Mouse (Mus musculus) ES-Bruce4 (cell line): ENCODE results near the gene Lrrc3c. TPM values are rescaled to one million over a fixed set of nuclear protein-coding genes. Genes with fewer than 3 reads are reported as not detected.
A peak's percentile ranks its signal among the peaks of the same experiment; 100 is the strongest.

Experiments used
- H3K27ac ChIP-seq: 2 replicates; pipeline ENCODE4 v1.5.1; 2012; ENCODE audit warnings: low read length, inconsistent platforms; ENCODE audit not compliant: insufficient read depth
- H3K27me3 ChIP-seq: 2 replicates; pipeline ENCODE4 v1.6.1; 2012; ENCODE audit warnings: mild to moderate bottlenecking, low read length, inconsistent platforms; ENCODE audit not compliant: control insufficient read depth, poor library complexity, insufficient read depth, severe bottlenecking
- H3K36me3 ChIP-seq: 2 replicates; pipeline ENCODE4 v1.6.1; 2012; ENCODE audit warnings: inconsistent platforms, mild to moderate bottlenecking, low read length, moderate library complexity; ENCODE audit not compliant: control insufficient read depth, poor library complexity, insufficient read depth, severe bottlenecking
- H3K4me1 ChIP-seq: one replicate; pipeline ENCODE4 v1.8.1; 2011; ENCODE audit warnings: low read length; ENCODE audit not compliant: control insufficient read depth, insufficient read depth
- H3K4me3 ChIP-seq: 2 replicates; pipeline ENCODE4 v1.5.1; 2011; ENCODE audit warnings: low read depth, mild to moderate bottlenecking, low read length
- H3K9ac ChIP-seq: 2 replicates; pipeline ENCODE4 v1.6.1; 2012; ENCODE audit warnings: low read depth, mild to moderate bottlenecking, inconsistent platforms; ENCODE audit not compliant: poor library complexity, severe bottlenecking
- H3K9me3 ChIP-seq: replicated peaks from 2 replicates; pipeline ENCODE4 v1.6.1; 2012; ENCODE audit warnings: mild to moderate bottlenecking, low read length, inconsistent platforms; ENCODE audit not compliant: control insufficient read depth, poor library complexity, insufficient read depth, severe bottlenecking
- CTCF ChIP-seq: IDR thresholded peaks from one replicate; pipeline ENCODE4 v1.8.1; 2011; ENCODE audit warnings: low read depth, low read length
- EP300 ChIP-seq: IDR thresholded peaks from 2 replicates; pipeline ENCODE4 v1.6.1; 2011; ENCODE audit warnings: low read depth, low read length; ENCODE audit not compliant: insufficient read depth
- POLR2A ChIP-seq: IDR thresholded peaks from one replicate; pipeline ENCODE4 v1.8.1; 2011; ENCODE audit warnings: low read length; ENCODE audit not compliant: insufficient read depth
- polyA plus RNA-seq: library from polyadenylated mRNA; stranded (reverse); fragments of >200 nt; gene quantifications from 2 replicates; pipeline ENCODE4 v1.2.4, GENCODE M21; 2011; ENCODE audit warnings: low read depth; ENCODE audit not compliant: missing spikeins, insufficient read depth, insufficient read length

Lrrc3c gene
- polyA plus RNA-seq, 1 experiment, result not detected

GRCm38 (mm10) chr11:98555124-98555700 lies 42.9 kb upstream of the Lrrc3c start:
- no peak overlapping the region for H3K27ac ChIP-seq
- peaks cover 3% of the 10 kb centered on the region for H3K9me3 ChIP-seq
- H3K9ac ChIP-seq, result no peak overlapping the region
- TF ChIP-seq CTCF, result no peak
- TF ChIP-seq POLR2A, result no peak
- no peak for TF ChIP-seq EP300
- no peaks in the 10 kb centered on the region for H3K36me3 ChIP-seq
- peaks cover 2% of the 10 kb centered on the region; the same call in 1 of the 2 replicates for H3K27me3 ChIP-seq
- H3K4me3 ChIP-seq, result no peak overlapping the region
- H3K4me1 ChIP-seq, result no peaks in the 10 kb centered on the region

DNA sequence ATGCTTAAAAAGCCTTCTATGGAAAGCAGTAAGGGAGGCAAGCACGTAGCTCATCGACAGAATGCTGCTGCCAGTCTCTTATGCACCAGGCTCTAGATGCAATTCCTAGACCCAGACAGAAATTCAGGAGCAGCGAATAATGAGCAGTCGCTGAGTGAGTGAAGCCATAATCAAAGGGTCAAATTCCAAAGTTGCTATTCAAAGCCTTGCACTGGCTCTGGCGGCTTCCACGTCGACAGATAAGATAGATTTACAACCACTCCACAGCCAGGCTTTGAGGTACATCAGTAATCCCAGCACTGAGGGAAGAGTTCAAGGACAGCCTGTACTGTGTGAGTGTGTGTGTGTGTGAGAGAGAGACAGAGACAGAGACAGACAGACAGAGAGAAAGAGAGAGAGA lies 37.1 kb upstream of the Lrrc3c start:
- Histone ChIP-seq H3K36me3 (no peaks in the 10 kb centered on the region), H3K4me1 (no peaks in the 10 kb centered on the region), H3K4me3 (no peak overlapping the region), H3K9ac (no peak overlapping the region), H3K27ac (no peak overlapping the region), H3K27me3 (no peaks in the 10 kb centered on the region), H3K9me3 (no peaks in the 10 kb centered on the region)
- TF ChIP-seq EP300, result no peak
- TF ChIP-seq POLR2A, result no peak

DNA sequence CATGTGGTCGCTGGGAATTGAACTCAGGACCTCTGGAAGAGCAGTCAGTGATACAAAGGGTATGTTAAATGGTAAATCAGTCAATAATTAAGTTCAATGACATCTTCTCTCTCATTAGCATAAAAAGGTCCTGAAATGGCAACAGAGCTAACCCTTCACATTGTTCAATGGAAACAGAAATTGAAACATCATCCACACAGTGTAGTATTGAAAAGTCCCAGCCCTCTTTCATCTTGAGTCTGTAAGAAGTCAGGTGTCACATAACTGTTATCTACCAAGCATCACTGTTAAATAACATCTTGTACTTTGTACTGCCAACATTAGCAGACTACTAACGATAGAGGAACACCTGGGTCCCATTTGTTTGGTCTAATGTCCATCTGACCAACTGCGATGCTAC lies 35.1 kb upstream of the Lrrc3c start:
- H3K4me1 ChIP-seq, result no peaks in the 10 kb centered on the region
- no peak for TF ChIP-seq CTCF
- TF ChIP-seq POLR2A, result no peak
- no peak for TF ChIP-seq EP300
- no peak overlapping the region for H3K27ac ChIP-seq
- no peak overlapping the region for H3K9ac ChIP-seq
- H3K36me3 ChIP-seq, result no peaks in the 10 kb centered on the region
- H3K27me3 ChIP-seq, result no peaks in the 10 kb centered on the region
- no peak overlapping the region for H3K4me3 ChIP-seq
- H3K9me3 ChIP-seq, result no peaks in the 10 kb centered on the region

- H3K36me3 ChIP-seq, result no peaks in the 10 kb centered on the region
- H3K27me3 ChIP-seq, result no peaks in the 10 kb centered on the region
- no peak overlapping the region for H3K27ac ChIP-seq
- no peaks in the 10 kb centered on the region for H3K9me3 ChIP-seq
- no peaks in the 10 kb centered on the region for H3K4me1 ChIP-seq
- no peak overlapping the region for H3K4me3 ChIP-seq
- no peak for TF ChIP-seq CTCF
- no peak for TF ChIP-seq POLR2A
- no peak for TF ChIP-seq EP300
- no peak overlapping the region for H3K9ac ChIP-seq
Observed at GRCm38 (mm10) chr11:98563921-98564414, 34.1 kb upstream of the Lrrc3c start.

DNA sequence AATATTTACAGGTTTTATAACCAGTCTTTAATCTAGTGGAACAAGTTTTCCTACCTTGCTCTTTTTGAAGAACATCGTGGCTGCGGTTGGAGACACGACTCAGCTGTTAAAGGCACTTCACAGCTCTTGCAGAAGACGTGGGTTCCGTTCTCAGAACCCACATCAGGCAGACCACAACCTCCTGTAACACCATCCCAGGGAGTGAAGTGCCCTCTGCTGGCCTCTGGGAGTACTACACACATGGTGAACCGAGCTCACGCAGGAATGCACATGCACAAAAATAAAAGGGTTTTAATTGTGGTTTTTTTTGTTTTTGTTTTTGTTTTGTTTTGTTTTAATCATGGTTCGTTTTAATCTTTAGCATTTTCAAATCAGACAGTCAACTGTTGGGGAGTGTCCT lies 29.8 kb upstream of the Lrrc3c start:
- Histone ChIP-seq H3K4me3 (no peak overlapping the region), H3K4me1 (no peaks in the 10 kb centered on the region), H3K27ac (no peak overlapping the region), H3K9me3 (no peaks in the 10 kb centered on the region), H3K36me3 (no peaks in the 10 kb centered on the region), H3K27me3 (no peaks in the 10 kb centered on the region), H3K9ac (no peak overlapping the region)
- TF ChIP-seq POLR2A, result no peak
- TF ChIP-seq CTCF, result peak; percentile 43

GRCm38 (mm10) chr11:98569461-98569860 lies 28.6 kb upstream of the Lrrc3c start:
- Histone ChIP-seq H3K4me1 (no peaks in the 10 kb centered on the region), H3K9me3 (no peaks in the 10 kb centered on the region), H3K36me3 (no peaks in the 10 kb centered on the region), H3K9ac (no peak overlapping the region), H3K27ac (no peak overlapping the region), H3K27me3 (no peaks in the 10 kb centered on the region), H3K4me3 (no peak overlapping the region)
- no peak for TF ChIP-seq EP300
- no peak for TF ChIP-seq CTCF
- no peak for TF ChIP-seq POLR2A
